Mouse (Mus musculus) liver, embryonic 14.5 days (tissue): ENCODE data around the gene Tap1.

Experiments used
- CTCF ChIP-seq: IDR thresholded peaks from 2 replicates; pipeline ENCODE4 v1.5.1; 2016; ENCODE audit warnings: antibody characterized with exemption, low read depth, control low read depth
- EP300 ChIP-seq: IDR thresholded peaks from 2 replicates; pipeline ENCODE4 v1.6.1; 2016; ENCODE audit warnings: antibody characterized with exemption, low read depth

DNA sequence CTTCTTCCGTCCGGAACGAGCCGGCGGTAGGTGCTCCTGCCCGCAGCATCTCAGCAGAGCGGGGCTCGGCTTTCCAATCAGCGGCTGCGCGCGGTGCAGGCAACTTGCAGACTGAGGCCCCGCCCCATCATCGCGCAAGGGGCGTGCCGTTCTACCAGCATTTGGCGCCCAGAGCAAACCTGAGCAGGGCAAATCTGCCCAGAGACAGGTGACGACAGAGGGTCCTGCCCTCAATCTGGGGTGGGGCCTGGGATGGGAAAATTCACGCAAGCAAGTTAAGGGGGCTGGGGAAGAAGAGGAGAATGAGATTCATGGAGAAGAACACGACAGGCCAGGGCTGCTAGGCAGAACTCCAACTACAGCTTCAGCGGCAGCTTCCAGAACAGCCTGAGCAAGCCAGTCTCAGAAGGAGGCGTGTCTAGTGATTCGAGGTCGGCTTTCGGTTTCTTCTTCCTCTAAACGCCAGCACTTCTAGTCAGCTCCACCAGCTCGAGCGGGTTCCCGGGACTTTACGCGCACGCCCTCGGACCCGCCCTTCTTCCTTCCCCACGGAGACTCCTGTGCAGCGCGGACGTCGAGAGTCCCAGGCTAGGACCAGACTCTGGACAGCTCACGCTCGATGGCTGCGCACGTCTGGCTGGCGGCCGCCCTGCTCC lies at the start of gene Tap1, which contains the start of gene Psmb9:
- TF ChIP-seq CTCF, result no peak
- TF ChIP-seq EP300, result no peak
